Mouse (Mus musculus) monocyte, adult 5-6 weeks (primary cell): ENCODE data around the gene Ldlrad3. TPM values are rescaled to one million over a fixed set of nuclear protein-coding genes. Genes with fewer than 3 reads are reported as not detected.

ENCODE experiments used
- ATAC-seq: fragments of 153-309, 156-312 bp; replicated peaks from 2 replicates; pipeline ENCODE4 v1.8.0; 2017; ENCODE audit warnings: mild to moderate bottlenecking; ENCODE audit not compliant: low TSS enrichment, insufficient number of reproducible peaks, severe bottlenecking, poor library complexity, low FRiP score
- total RNA-seq: library from RNA; stranded (forward); fragments of 200-1000, 200-491, 200-594 nt; gene quantifications from 3 replicates; pipeline ENCODE4 v1.2.3, GENCODE M21; 2017

Ldlrad3 gene
- total RNA-seq, 1 experiment from 2014 or later = 99.1 TPM

DNA sequence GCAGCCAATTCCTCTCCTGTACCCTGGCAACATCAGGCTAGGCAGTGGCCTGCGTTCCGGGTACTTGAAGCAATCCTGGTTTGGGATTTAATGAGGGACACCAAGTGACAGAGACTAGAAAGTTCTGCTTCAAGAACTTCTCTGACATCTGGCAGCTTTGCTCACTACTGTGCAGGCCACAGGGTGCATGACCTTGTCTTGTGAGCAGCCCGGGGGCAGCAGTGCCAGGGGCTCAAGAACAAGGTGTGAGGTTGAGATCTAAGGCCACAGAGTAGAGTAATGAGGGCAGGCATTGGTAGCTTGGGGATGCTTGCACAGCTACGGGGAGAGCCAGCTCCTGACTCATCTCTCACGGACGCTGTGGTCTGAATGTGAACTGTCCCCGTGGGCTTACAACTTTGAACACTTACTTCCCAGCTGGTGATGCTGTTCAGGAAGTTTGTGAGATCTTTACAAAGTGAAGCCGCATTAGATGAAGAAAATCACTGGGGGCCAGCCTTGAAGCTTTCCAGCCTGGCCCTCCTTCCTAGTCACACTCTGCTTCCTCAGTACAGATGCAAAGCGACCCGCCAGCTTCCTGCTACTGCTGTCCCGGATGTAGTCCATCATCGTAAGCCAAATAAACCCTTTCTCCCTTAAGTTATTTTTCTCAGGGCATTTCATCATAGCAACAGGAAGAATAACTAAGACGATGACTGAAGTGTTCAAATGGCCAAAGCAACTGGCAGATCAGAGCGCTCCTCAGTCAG, 86.3 kb downstream of the Ldlrad3 start:
- no peak for ATAC-seq

DNA sequence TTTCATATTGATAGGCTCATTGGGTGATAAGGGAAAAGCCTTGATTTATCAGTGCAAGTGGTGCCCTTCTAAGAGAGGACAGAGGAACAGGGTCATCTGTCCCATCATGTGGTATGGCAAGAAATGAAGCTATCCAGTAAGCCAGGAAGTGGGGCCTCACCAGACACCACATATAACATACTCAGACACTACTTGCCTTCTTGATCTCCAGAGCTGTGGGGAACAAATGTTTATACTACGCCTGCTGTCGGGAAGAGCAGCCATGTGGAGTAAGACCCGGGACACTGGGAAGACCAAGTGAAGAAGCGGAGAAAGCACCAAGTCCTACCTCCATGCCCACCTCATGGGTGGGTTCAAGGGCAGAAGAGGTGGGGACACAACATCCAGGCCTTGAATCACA, 86.9 kb downstream of the Ldlrad3 start:
- no peak for ATAC-seq

DNA sequence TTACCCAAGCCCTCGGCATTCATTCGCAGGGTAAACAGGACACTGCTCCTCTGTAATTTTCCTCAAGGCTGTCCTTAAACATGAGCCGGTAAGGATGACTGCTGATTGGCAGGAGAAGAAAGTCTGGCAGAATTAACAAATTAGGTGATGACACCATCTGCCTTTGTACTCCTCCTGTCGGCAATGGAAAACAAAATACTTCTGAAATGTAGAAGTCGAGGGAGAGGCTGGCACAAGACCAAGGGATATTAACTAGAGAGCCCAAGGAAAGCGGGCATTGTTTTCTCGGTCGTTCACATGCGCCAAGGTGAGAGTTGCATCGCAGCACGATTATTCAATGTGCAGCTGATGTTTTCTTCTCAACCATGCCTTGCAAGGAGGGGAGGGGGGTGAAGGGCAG, 91.4 kb downstream of the Ldlrad3 start:
- ATAC-seq = no peak

DNA sequence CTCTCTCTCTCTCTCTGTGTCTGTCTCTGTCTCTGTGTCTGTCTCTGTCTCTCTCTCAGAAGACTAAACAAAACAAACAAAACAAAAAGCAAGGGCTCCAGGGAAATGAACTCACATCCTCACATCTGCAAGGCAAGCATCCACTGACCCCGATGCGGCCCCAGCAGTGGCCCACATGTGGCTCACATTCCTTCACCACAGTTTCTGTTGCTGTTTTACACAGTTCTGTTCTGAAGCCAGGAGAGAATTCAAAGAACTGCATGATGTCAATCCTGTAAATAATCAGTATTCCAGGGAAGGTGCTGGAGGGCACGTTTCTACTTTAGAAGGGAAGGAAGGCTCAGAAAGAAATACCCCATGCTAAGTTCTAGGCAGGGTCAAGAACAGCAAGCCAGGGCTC, 91.9 kb downstream of the Ldlrad3 start:
- ATAC-seq = no peak

DNA sequence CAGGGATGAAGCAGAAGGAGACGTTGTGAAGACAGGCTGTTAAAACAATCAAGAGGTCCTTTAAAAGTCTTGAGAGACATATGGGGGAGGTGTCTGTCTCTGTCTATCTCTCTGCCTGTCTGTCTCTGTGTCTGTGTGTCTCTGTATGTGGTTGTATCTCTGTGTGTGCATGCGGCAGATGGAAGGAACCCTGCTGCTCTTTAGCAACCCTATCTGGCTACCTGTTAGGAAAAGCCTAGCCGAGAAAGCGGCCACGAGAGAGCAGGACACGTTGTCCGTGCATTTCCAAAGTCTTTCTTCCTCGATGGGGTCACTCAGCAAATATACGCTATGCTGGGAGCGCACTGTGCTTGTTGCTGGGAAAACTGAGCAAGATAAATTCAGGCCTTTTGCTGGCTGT, 93.6 kb downstream of the Ldlrad3 start:
- ATAC-seq = no peak

DNA sequence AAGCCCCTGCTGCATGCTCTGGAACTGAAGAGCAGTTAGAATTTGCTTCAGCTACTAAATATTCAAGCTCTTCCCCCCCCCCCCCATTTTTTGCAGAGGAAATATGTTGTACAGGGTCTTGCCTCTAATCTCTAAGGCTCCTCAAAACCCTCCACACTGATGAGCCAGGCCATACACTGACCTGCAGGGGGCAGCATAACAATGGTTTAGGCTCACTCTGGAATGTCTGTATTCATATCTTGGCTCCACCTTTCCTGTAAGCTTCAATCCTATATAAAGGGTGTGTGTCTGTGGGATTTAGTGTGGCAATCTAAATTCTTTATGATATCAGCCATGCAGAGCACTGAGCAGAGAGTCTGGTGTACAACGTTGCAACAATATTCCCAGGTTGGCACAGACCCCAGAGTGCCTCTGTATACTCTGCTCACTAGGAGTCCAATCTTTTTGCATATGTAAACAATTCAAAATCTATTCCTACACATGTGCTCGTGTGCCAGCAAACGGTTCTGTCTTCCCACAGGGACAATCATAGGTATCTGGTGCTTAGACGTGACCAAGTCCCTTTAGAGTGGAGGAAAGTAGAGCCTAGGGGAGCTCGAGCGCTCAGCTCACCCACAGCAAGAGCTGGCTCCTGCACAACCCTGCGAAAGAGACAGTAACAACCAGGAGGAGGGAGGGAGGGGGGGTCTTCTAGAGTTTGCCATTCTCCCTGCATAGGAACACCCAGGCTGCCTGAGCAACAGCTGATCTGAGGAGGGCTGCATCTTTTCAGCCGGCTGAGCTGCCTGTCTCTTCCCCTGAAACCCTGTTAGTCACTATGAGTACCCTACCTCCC, 94.5 kb downstream of the Ldlrad3 start:
- no peak for ATAC-seq

DNA sequence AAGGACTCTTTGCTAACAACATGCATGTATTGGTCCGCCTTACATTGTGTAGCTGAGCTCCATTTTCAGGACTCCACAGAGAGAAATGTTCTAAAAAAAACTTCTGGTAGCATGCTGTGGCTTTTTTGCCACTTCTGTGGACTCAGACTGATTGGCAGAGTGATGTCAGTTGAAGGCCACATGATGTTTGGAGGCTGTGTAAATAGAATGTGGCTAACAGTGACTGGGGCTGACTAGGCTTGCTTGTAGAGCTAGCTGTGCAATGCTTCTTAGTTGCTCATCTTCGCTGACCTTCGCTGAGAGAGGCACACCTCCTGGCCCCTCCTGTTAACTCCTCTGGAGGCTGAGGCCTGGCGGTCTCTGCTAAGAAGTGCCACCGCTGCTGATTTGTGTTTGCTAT, 98.4 kb downstream of the Ldlrad3 start:
- no peak for ATAC-seq

DNA sequence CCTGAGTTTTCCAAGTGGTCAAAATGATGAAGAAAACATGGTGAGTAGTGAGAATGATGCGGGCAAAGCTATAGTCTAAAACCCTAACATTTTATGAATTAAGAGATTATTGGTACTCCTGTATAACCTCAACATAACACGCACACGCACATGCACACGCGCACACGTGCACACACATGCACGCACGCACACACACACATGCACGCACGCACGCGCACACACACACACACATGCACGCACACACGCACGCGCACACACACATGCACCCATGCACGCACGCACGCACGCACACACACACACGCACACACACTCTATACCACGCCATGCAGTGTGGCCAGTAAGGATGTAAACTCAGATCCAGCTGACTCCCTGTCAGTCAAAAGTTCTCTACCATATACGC, 99.6 kb downstream of the Ldlrad3 start:
- ATAC-seq = no peak

DNA sequence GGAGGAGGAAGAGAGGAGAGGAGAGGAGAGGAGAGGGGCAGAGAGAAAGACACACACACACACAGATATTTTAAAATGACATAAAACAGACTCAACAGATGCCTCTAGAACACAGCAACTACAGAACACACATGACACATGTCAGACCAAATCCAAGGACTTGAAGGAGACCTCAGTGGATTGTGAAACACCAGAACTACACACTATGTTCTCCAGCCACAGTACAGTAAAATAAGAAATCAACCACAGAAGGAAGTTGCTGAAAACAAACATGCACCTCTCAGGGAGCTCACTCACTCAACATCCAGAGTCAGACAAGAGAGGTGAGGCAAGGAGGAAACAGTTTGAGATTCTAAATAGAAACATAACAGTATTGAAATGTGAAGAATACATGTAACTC, 103.4 kb downstream of the Ldlrad3 start:
- ATAC-seq = no peak

DNA sequence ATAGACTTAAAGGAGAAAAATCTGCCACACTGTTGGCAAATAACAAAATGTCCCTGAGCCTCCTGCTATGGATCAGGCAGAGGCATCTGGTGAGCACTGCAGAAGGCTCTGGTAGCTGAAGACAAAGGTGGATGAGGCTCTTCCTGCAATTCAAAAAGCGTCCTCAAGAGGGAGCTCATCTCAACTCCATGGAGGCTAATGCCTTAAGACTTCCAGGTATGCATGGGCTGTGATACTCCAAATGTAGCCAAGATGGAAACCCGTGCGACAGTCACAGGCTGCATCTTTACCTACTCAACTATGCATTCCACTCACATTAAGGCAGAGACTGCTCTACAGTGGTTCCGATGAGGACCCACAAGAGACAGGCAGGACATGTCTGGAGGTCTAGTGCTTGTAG, 108.6 kb downstream of the Ldlrad3 start:
- 0 out of 2 replicates have a peak, but pooled peaks have one; percentile 51 for ATAC-seq

DNA sequence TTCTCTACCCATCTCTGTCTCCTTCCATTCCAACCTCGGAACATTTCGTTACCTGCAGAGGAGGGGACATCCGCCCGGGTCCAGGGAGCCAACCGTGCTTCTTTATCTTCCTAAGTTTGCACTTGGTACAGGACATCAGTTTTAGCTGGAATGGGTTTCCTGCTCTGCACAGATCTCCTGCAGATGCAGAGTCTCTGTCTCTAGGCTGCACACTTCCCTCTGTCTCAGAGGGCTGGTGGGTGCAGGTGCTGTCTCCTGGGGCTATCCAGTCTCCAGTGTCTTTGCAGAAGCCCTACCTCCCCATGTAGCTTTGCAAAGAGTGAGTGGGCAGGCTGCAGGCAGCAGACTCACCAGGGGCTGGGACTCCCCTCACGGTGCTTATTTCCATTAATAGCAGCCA, 109.9 kb downstream of the Ldlrad3 start:
- no peak for ATAC-seq

DNA sequence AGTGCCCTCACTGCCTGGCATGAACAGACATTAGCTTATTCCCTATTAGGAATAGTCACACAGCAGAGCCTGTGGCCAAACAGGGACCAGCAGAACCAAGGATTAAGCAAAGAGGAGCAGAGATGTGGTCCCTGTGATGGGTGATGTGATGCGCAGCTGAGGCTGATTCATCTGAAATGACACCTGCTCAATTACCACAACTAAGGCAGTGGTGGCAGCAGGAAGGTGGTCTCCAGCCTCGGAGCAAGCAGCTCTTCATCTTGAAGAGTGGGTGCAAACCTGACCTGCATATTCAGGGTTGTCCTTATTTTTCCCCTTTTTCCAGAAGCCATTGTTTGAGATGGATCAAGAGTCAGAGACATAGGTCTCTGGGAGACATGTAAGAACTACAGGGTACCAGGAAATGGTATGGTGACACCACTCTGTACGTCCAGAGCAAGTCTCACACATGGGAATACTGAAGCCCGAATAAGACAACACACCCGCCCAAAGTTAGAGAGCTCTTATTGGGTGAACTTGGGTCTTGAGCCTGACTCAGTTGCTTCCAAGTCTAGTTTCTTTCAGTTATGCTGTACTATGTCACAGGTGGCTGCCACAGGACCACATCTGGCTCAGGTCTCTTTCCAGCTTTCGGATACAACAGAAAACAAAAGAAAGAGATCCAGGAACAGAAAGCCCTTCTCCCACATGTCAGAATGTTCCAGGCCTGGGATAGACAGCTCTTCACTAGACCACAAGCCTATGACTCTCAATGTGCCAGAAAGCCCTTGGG, 112.7 kb downstream of the Ldlrad3 start:
- ATAC-seq = no peak

DNA sequence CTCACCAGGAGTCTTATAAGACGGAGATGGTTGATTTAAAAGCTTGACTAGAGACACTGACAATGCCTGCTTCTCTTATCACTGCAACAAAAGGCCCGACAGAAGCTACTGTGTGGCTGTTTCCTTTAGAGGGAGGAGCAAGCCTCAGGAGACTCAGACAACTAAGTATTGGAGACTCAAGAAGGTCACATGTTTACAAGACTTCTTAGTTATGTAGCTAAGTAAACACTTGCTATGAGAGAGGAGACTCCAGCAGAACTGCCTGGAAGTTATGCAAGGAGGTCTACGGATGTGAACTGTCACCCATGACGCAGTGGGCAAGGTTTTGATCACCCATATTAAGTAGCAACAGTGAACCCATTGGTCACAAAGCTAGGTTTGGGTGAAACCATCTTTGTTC, 113.3 kb downstream of the Ldlrad3 start:
- ATAC-seq = no peak

DNA sequence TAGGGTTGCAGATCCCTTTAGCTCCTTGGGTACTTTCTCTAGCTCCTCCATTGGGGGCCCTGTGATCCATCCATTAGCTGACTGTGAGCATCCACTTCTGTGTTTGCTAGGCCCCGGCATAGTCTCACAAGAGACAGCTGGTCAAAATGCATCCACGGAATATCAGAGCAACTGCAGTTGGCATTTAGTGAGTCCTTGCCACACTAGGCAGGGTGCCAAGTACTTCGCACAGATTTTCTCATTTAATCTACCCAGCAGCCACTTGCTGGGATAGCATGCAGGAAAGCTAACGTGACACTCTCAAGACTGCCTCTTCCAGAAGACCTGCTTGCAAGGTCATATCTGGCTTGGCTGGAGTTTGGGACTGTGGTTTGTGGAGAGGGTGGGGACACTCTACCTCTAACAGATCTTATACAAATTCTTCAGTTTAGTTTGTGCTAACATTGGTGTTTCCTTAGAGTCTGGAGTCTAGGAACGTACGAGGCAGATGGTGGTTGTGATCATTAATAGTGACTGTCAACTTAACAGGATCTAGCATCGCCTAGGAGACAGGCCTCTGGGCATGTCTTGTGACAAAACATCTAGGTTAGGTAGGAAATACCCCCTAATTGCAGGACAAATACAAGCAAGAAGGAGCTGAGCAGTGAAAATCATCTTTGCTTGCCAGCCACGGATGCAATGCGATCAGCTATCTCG, 115.0 kb downstream of the Ldlrad3 start:
- no peak for ATAC-seq

DNA sequence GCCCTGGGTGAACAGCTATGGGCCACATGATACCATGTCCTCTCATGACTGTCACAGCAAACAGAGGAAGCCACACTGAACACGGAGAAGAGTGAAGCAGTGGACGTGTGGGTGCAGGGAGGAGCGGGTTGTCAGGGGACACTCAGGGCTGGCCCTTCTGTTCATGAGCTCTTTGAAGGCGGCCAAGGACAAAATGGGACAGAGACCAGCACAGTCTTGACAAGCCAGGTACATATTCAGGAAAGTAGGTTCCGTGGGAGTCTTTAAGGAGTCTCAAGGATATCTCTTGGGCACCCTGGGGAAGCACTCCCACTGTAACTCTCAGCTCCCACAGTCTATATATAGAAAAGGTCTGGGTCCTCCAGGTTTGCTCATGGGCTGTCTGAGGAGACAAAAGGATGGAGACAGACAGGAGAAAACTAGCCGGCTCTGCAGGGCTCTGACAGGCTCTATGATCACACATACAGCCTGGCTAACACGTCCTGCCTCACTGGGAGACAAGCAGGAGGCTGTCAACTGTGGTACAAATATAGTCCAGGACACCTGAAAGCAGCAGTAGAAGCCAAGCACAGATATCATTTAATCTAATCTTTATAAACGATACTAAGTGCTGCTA, 121.3 kb downstream of the Ldlrad3 start:
- ATAC-seq = no peak

DNA sequence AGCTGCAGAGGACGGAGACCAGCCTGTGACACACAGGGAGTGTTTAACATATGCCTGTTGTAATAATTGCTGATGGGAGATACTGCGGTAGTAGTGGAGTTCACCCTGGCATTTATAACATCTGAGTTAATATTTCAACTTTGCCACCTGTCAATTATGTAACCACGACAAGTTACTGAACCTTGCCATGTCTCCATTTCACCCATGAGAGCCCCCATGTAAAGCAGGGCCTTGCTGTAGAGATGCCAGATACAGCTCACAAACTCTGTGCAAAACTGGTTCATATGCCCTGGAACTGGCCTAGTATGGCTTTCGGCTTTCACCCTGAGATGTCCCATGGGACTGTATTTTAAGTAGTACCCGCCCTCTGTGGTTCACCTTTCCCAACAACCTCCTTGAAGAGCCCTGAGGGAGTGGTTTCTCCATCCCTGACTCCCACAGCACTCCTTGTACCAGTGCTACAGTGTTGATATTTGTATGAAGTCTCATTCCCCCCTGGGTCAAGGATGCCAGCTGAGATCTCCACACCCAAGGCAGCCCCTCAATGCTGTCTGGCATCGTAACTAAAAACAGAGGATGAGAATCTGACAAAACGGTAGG, 122.2 kb downstream of the Ldlrad3 start:
- ATAC-seq = no peak

DNA sequence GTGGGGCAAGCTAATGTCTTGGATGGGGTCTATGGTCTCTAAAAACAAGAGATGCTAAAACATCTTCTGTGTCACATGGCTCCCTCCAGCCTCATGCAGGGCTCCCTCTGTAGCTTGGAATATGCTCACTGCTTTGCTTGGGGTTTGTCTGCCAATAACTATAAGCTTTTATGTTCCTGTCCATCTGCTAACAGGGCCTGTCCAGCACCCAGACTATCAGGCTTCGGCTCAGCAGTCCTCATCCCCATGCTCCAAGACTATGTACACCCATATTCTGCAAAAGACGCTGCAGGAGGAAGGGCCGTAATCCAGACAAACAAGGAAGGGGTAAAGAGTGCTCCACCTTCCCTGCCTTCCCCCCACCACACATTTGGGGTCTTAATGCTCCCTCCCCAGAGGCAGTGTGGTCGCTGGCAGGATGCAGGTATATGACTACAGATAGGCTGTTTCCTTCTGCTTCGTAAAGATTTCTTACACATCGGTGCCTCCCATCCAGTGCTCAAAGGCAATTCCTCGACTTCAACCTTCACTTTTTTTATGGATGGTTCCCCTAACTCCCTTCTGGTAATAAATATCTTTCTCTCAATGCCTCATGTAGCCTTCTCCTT, 123.2 kb downstream of the Ldlrad3 start:
- ATAC-seq = no peak

DNA sequence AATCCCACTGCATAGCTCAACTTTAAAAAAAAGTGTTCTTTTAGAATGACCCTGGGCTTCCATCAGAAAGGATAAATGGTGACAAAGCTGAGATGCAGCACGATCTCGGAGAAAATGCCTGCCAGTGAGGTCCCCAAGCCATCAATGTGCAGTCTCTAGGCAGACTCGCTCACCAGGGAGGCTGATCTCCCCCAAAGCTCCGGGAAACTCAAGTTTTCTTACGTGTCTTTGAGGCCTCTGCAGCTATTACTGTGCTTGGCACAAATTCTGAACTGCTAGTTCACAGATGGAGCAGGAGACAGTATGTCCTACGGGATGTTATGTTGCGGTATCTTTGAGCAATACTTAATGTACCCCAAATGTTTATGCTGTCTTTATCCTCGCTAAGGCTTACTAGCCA, 124.3 kb downstream of the Ldlrad3 start:
- no peak for ATAC-seq
